Mouse (Mus musculus) forebrain, embryonic 10.5 days (tissue): ENCODE data around the gene Sqstm1. TPM values are rescaled to one million over a fixed set of nuclear protein-coding genes. Genes with fewer than 3 reads are reported as not detected.

Experiments
- DNase-seq: peaks from one replicate; pipeline ENCODE4 v3.0.0-alpha.2; 2017; ENCODE audit warnings: low spot score; ENCODE audit errors: extremely low spot score
- H3K27ac ChIP-seq: fragments of 300-500 bp; sonication (generic); 2 replicates; pipeline ENCODE4 v1.5.1; 2016; ENCODE audit warnings: mild to moderate bottlenecking
- H3K27me3 ChIP-seq: fragments of 300-500 bp; sonication (generic); 2 replicates; pipeline ENCODE4 v1.6.1; 2016; ENCODE audit warnings: mild to moderate bottlenecking; ENCODE audit not compliant: poor library complexity, severe bottlenecking
- H3K36me3 ChIP-seq: fragments of 300-500 bp; sonication (generic); replicated peaks from 2 replicates; pipeline ENCODE4 v1.6.1; 2016; ENCODE audit warnings: mild to moderate bottlenecking, moderate library complexity
- H3K4me1 ChIP-seq: fragments of 300-500 bp; sonication (generic); 2 replicates; pipeline ENCODE4 v1.6.1; 2016
- H3K4me3 ChIP-seq: fragments of 300-500 bp; sonication (generic); 2 replicates; pipeline ENCODE4 v1.5.1; 2016; ENCODE audit warnings: mild to moderate bottlenecking, moderate library complexity
- H3K9me3 ChIP-seq: fragments of 300-500 bp; sonication (generic); 2 replicates; pipeline ENCODE4 v1.6.1; 2016; ENCODE audit warnings: mild to moderate bottlenecking, moderate library complexity
- WGBS: fragments of 180-500 bp; shearing (Covaris S2); methylation state at CpG from one replicate; pipeline ENCODE4 v1.1.7; 2016; 5-methylcytosine and 5-hydroxymethylcytosine counted together
- polyA plus RNA-seq: library from polyadenylated mRNA; unstranded; fragments of >200 nt; fragmentation: Nextera tagmentation; extraction: Ambion mirVana; gene quantifications from 2 replicates; pipeline ENCODE4 v1.2.1, GENCODE M21; 2016

Gene Sqstm1
- polyA plus RNA-seq, 1 experiment from 2014 or later, result 122 TPM

DNA sequence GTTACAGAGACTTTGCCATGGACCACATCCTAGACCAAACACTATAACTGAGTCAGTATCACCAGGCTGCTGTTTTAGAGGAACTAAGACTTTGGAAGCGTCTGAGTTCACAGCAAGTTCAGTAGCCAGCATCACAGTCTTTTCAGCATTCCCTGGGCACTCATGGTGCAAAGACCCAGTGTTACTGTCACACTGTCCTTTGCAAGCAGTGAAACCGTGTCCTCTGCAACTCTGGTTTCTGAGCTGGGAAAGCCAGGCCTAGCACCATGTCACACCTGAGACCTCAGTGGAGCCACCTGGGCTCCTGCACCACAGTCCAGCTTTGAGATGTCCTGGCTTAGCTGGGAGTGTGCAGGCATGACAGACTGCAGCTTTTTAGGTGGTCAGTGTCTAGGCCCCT lies 11.7 kb downstream of the Sqstm1 start:
- no peak for DNase-seq
- WGBS, result 95% methylated on average over 2 of the region's 2 CpGs
- H3K36me3 ChIP-seq, result peaks cover 88% of the 10 kb centered on the region
- no peaks in the 10 kb centered on the region for H3K9me3 ChIP-seq
- H3K27me3 ChIP-seq, result no peaks in the 10 kb centered on the region
- no peak overlapping the region for H3K4me3 ChIP-seq
- H3K27ac ChIP-seq, result no peak overlapping the region
- no peaks in the 10 kb centered on the region for H3K4me1 ChIP-seq

DNA sequence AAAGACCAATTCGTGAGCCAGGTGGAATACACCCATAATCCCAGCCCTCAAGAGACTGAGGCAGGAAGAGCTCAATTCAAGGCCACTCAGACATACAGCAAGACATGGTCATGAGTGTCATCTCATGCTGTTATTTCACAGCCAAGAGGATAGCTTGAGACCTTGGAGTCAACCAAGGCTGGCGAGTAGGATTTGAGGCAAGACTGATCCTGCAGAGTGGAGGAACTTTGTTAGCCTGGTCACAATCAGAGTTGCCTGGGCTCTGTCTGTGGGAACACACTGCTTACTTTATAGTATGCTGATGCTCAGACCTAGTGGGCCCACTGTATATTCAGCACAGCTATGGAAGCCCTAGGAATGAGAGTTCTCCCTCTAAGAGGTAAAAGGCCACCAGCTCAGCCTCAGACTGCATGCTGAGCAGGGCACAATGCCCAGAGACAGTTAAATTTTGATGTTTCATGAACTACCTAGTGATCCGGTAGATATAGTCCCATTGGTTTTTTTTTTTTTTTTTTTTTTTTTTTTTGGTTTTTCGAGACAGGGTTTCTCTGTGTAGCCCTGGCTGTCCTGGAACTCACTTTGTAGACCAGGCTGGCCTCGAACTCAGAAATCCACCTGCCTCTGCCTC lies 12.3 kb downstream of the Sqstm1 start:
- Histone ChIP-seq H3K27me3 (no peaks in the 10 kb centered on the region), H3K27ac (no peak overlapping the region), H3K4me3 (no peak overlapping the region), H3K9me3 (no peaks in the 10 kb centered on the region), H3K36me3 (peaks cover 83% of the 10 kb centered on the region), H3K4me1 (no peaks in the 10 kb centered on the region)
- 71% methylated on average over 5 of the region's 5 CpGs for WGBS
- DNase-seq, result no peak

DNA sequence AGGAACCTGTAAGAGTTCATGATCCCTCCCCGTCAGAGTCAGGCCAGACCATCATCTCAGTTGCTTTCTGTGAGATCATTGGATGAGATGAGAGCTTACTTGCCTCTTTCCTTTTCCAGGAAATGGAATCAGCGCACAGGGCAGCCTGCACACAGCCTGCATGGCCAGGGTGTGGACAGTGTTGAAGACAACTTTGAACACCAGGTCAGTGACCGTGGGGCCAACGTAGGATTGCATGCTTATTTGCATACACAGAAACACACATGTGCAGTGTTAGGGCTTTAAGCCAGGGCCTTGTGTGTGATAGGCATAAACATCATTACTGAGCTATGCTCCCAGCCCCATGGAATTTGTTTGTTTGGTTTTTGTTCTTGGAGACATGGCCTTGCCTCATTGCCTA lies 13.1 kb downstream of the Sqstm1 start:
- peaks cover 75% of the 10 kb centered on the region for H3K36me3 ChIP-seq

DNA sequence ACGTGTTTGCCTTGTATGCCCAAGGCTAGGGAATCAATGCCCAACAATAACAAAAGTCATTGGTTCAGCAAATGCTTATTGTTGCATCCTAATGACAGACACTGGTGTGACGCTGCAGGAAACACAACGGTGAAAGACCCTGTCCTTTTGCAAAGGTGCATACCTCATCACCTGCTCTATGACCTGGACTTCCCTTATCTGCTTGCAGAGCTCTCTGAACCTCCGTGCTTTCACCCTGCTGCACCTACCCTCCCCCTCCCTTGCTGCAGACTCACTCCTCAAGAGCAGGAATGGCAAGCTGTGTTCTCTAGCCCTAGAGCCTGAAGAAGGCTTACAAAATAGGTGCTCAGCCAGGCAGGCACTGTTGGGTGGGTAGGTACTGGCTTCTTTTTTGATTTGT lies 15.8 kb downstream of the Sqstm1 start:
- WGBS, result 87% methylated on average over 4 of the region's 4 CpGs
- H3K4me1 ChIP-seq, result no peaks in the 10 kb centered on the region

More for the DNA sequence above, 13.1 kb downstream of the Sqstm1 start:
- no peaks in the 10 kb centered on the region for H3K4me1 ChIP-seq
- H3K4me3 ChIP-seq, result no peak overlapping the region
- DNase-seq, result no peak
- H3K27me3 ChIP-seq, result no peaks in the 10 kb centered on the region
- 93% methylated on average over 4 of the region's 4 CpGs for WGBS
- H3K27ac ChIP-seq, result no peak overlapping the region
- H3K9me3 ChIP-seq, result no peaks in the 10 kb centered on the region

DNA sequence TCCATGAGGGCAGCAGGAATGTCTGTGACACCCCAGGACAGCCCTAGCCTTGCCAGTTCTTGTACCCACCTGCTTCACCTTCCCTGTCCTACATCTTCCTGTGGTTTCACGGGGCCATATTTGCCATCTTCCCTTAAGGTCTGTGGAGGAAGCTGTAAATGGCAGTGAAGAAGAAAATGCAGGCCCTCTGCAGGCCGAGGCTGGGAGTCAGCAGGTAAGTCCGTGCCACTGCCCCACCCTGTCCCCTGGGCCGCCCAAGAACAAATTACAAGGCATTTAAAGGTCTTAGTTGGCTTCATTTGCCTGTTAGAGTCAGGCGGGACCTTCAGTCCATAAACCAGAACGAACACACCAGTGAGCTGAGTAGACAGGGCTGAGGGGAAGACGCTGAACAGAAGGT lies 16.6 kb downstream of the Sqstm1 start:
- Histone ChIP-seq H3K27me3 (no peaks in the 10 kb centered on the region), H3K36me3 (peaks cover 41% of the 10 kb centered on the region)
- WGBS, result 83% methylated on average over 7 of the region's 7 CpGs

More for the DNA sequence above, 15.8 kb downstream of the Sqstm1 start:
- H3K9me3 ChIP-seq, result no peaks in the 10 kb centered on the region
- H3K27ac ChIP-seq, result no peak overlapping the region
- H3K4me3 ChIP-seq, result no peak overlapping the region
- no peaks in the 10 kb centered on the region for H3K27me3 ChIP-seq
- DNase-seq, result no peak
- peaks cover 48% of the 10 kb centered on the region for H3K36me3 ChIP-seq

DNA sequence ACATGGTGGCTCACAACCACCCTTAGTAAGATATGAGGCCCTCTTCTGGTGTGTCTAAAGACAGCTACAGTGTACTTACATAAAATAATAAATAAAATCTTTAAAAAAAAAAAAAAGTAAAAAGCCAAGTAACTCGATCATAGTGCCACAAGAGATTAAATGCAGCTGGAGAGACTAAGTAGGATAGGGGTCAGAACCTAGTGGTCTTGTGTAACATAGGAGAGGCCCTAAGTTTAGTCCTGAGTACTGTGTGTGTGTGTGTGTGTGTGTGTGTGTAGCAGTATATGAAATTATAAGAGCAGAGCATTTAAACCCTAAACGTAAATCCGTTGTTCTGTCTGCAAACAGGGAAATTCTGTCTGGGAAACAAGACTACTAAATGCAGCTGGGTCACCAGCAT lies 18.3 kb downstream of the Sqstm1 start:
- Histone ChIP-seq H3K27me3 (no peaks in the 10 kb centered on the region), H3K27ac (no peak overlapping the region), H3K4me1 (no peaks in the 10 kb centered on the region), H3K4me3 (no peak overlapping the region), H3K9me3 (no peaks in the 10 kb centered on the region), H3K36me3 (peaks cover 34% of the 10 kb centered on the region)
- DNase-seq, result no peak
- 97% methylated on average over 3 of the region's 3 CpGs for WGBS

More for the DNA sequence above, 16.6 kb downstream of the Sqstm1 start:
- DNase-seq, result no peak
- H3K4me1 ChIP-seq, result no peaks in the 10 kb centered on the region
- H3K9me3 ChIP-seq, result no peaks in the 10 kb centered on the region
- no peak overlapping the region for H3K27ac ChIP-seq
- no peak overlapping the region for H3K4me3 ChIP-seq

DNA sequence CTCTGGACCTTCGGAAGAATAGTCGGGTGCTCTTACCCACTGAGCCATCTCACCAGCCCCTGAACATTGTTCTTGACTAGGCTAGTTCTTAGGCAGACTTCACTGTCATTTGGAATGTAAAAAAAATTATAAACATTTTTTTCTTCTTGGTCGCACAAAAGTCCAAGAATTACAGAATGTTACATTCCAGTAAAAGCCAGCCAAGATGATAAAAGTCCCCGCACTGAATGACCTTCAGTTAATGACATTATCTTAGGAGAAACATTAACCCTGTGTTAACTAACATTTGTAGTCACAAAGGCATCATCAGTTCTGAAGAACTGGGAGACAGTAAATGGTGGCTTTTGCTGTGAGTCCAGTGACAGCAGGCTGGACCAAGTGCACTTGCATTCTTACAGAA lies 20.3 kb downstream of the Sqstm1 start:
- Histone ChIP-seq H3K36me3 (peaks cover 20% of the 10 kb centered on the region; the same call in 1 of the 2 replicates), H3K4me3 (no peak overlapping the region), H3K4me1 (no peaks in the 10 kb centered on the region), H3K27ac (no peak overlapping the region), H3K27me3 (no peaks in the 10 kb centered on the region), H3K9me3 (no peaks in the 10 kb centered on the region)
- DNase-seq, result no peak
- 93% methylated on average over 4 of the region's 4 CpGs for WGBS

DNA sequence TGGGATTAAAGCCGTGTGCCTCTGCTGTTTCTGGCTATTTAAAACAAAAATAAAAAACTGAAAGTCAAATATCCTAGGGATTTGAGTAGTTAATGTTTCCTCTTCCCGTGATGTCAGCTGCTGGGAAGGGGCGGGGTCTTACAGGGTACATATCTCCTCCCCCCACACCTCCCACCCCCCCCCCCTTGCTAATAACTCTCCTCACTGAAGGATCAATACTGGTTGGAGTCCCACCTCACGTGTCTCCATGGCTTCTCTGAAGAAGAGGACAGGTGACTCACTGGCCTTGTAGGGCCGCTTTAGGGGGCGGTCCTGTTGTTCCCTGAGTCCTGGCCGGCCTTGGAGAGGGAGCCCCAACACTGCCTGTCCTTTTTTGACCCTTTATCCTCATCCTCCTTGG lies 21.9 kb downstream of the Sqstm1 start:
- WGBS, result 79% methylated on average over 7 of the region's 7 CpGs
- no peak overlapping the region for H3K4me3 ChIP-seq

DNA sequence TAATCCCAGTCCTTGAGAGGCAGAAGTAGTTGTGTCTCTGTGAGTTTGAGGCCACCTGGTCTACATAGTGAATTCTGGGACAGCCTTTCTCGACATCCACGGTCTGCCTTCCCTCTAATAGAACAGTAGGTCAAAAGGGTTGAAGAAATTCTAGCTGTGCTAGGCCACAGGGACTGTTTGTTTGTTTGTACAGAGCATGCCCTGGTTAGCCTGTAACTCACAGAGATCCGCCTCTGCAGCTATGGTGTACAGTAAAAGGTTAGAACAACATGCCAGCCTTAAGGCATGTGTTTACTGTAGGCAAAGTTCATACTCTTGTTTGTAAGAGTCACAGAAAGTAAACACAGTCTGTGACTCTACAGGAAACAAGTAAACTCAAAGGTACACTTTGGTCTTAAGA lies 25.8 kb downstream of the Sqstm1 start:
- Histone ChIP-seq H3K27me3 (no peaks in the 10 kb centered on the region), H3K4me1 (no peaks in the 10 kb centered on the region), H3K36me3 (peaks cover 26% of the 10 kb centered on the region), H3K27ac (no peak overlapping the region), H3K4me3 (no peak overlapping the region), H3K9me3 (no peaks in the 10 kb centered on the region)
- no peak for DNase-seq
- 89% methylated on average over 3 of the region's 3 CpGs for WGBS

More for the DNA sequence above, 21.9 kb downstream of the Sqstm1 start:
- no peaks in the 10 kb centered on the region for H3K27me3 ChIP-seq
- no peaks in the 10 kb centered on the region for H3K4me1 ChIP-seq
- H3K27ac ChIP-seq, result no peak overlapping the region
- DNase-seq, result no peak
- H3K36me3 ChIP-seq, result peaks cover 14% of the 10 kb centered on the region
- H3K9me3 ChIP-seq, result no peaks in the 10 kb centered on the region

DNA sequence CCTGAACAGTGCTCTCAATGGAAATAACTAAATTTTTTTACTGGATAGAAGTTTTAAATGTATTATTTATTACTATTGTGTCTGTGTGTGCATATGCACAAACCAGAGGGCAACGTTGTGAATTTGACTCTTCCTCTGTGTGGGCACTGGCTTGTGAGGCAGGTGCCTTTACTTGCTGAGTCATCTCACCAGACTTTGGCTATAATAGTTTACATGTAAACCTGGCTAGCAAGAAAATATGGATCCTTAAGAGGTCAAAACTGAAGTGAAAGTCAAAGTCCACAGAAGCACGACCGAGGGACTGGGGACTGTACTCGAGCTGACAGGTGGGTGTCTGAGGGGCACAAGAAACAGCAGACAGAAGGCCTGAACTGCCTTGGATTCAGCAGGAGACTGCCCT lies 27.9 kb downstream of the Sqstm1 start:
- 90% methylated on average over 4 of the region's 4 CpGs for WGBS
- Histone ChIP-seq H3K27ac (no peak overlapping the region), H3K36me3 (peaks cover 28% of the 10 kb centered on the region), H3K27me3 (no peaks in the 10 kb centered on the region), H3K4me3 (no peak overlapping the region), H3K4me1 (no peaks in the 10 kb centered on the region), H3K9me3 (no peaks in the 10 kb centered on the region)
- DNase-seq, result no peak

DNA sequence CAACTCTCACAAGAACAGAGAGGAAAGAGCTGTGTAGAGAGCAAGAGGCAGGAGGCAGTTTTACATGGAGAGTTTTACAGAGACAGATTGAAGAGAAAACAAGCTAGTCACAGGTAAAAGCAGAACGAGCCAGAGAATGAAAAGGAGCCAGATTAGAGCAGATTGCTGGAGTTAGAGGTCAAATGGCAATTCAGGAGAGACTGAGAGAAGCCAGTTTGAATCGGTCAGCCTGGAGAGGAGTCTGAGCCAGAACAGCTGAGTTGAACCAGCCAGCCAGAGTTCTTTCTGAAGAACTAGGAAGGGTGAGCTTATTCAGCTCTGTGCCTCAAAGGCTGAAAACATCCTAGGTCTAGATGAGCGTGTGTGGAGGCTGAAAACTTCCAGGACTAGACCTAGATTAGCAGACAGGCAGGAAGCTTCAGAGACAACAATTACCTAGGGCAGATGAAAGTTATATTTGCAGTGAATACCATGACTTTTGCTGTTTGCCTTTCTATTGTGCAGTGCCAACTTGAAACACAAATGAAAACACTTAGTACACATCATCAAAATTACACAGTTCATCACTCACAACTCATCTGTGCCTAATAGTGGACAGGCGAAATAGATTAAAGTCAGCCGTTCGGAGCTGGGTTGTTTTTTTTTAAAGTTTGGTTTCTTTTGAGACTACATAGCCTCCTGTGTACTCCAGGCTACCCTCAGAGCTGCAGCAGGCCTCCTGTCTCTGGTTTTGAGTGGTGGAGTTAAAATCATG lies 30.0 kb downstream of the Sqstm1 start:
- Histone ChIP-seq H3K27ac (no peak overlapping the region), H3K4me3 (no peak overlapping the region), H3K27me3 (no peaks in the 10 kb centered on the region), H3K4me1 (peaks cover under 1% of the 10 kb centered on the region), H3K9me3 (no peaks in the 10 kb centered on the region), H3K36me3 (peaks cover 31% of the 10 kb centered on the region)
- no peak for DNase-seq
- WGBS, result 82% methylated on average over 6 of the region's 6 CpGs

DNA sequence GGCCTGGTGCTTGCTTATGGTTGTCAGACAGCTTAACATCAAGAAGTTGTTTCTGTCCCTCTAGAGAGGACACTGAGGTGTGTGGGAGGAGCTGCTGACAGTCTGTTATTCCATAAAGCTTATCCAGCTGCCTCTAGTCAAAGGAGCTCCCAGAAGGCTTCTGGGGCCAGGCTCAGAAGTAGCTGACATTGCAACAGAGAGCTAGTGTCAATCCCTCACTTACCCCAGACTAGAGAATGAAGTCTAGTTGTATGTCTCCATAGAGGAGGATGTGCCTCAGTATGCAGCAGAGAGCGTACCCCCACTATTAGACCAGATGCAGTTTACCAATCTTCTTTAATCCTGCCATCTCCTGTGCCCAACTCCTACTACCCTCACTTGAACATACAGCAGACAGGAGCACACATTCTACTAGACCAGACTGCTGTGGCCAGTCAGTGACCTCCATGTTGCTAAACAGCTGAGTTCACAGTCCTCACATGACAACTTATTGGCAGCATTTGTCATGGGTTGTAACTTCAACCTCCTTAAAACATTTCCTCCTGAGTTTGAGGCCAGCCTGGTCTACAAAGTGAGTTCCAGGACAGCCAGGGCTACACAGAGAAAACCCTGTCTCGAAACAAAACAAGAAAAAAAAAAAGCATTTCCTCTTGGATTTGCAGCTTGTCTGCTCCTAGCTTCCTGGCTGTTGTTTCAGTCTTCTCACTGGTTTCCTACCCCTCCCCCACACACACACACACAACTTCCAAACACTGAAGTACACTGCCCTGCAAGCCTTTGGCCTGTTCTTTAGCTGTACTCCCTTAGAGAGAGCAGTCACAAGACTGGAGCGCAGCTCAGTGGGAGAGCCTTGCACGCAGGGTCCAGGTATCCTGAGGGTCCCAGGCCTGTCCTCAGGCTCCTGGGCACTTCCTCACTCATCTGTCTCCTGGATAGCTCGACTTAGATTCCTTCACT lies 31.8 kb downstream of the Sqstm1 start:
- no peaks in the 10 kb centered on the region for H3K9me3 ChIP-seq
- no peak overlapping the region for H3K27ac ChIP-seq
- no peaks in the 10 kb centered on the region for H3K27me3 ChIP-seq
- H3K4me3 ChIP-seq, result no peak overlapping the region
- peaks cover 7% of the 10 kb centered on the region for H3K4me1 ChIP-seq
- peaks cover 30% of the 10 kb centered on the region for H3K36me3 ChIP-seq
- 81% methylated on average over 5 of the region's 5 CpGs for WGBS
- no peak for DNase-seq
